Mouse (Mus musculus): ENCODE measurements around the gene Nepro.

DNA sequence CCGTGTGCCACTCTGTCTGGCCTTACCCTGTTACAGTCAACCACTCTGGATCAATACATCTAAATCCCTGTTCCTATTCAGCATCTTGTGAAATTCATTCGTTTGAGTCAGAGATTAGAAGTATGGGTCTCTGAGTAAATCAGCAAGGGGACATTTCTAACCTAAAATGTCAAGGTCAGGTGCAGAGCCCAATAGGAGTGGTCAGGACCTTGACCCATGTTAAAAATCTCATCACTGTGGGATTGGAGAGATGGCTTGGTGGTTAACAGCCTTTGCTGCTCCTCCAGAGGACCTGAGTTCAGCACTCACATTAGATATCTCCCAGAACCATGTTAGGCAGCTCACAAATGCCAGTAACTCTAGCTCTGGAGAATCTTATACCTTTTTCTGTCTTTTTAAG, 33.6 kb upstream of the Nepro start:
- no peak for TF ChIP-seq POLR2A (IDR thresholded peaks at IDR 0.05; ENCODE audit: low read depth, low read length)
- TF ChIP-seq CTCF (IDR thresholded peaks at IDR 0.05; ENCODE audit: borderline replicate concordance, insufficient read depth, low read length) = no peak
